Comparison of ENCODE assay signal across 27 mouse cellular contexts in the genomic region with DNA sequence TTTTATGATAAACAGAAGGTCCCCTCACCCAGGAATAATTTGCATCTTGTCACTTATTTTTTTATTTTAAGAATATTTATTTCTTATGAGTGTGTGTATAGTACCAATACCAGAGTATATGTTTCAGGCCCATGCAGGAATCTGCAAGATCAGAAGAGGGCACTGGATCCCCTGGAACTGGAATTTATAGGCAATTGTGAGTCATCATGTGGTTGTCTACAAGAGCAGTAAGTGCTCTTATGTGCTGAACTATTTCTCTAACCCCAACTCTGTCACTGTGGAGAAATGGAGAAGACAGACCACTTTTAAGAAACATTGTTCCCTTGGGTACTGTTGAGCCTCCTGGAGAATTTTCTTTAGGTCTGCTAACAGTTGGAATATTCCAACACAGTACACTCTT. TPM values are rescaled to one million over a fixed set of nuclear protein-coding genes. Genes with fewer than 3 reads are reported as not detected.
DNase-seq lines count a peak whose midpoint lies in the region; ATAC-seq and TF ChIP-seq lines count a peak whose summit lies in the region.
"Had no signal": no experiment of that assay in that cellular context is flagged by ENCODE, and none has a peak within 500 bp of the region (broad histone marks: within the 10 kb centered on the region; RNA-seq: fewer than 3 reads in every experiment).

No protein-coding gene starts in this region.

- no peak for ATAC-seq in hindbrain, embryonic 14.5 days (ENCODE audit: low FRiP score)
- ATAC-seq in intestine, postnatal 0 days: no peak
- no peak for ATAC-seq in hindbrain, postnatal 0 days
- ATAC-seq: activated CD4-positive, CD25-positive, alpha-beta regulatory T cell, adult 4 months; forebrain, embryonic 15.5 days; hindbrain, embryonic 16.5 days; inflammation-experienced regulatory T-cells, adult 6 months; intestine, embryonic 16.5 days had no signal

- no peak overlapping the region for H3K9ac ChIP-seq in hindbrain, embryonic 14.5 days
- no peak overlapping the region for H3K9ac ChIP-seq in intestine, postnatal 0 days (ENCODE audit: low read depth, low read length)
- no peak overlapping the region for H3K9ac ChIP-seq in hindbrain, postnatal 0 days (replicated peaks; ENCODE audit: low read length)
- H3K9ac ChIP-seq: embryonic facial prominence, embryonic 12.5 days; embryonic facial prominence, embryonic 15.5 days; forebrain, embryonic 12.5 days; forebrain, embryonic 15.5 days; hindbrain, embryonic 12.5 days had no signal

- peaks cover 4% of the 10 kb centered on the region for H3K4me1 ChIP-seq in embryonic fibroblast, embryonic 13.5 days (ENCODE audit: control insufficient read depth, insufficient read depth, low read length)
- no peaks in the 10 kb centered on the region for H3K4me1 ChIP-seq in hindbrain, embryonic 14.5 days (replicated peaks; ENCODE audit: control insufficient read depth, insufficient read depth, low read length)
- H3K4me1 ChIP-seq in intestine, postnatal 0 days (replicated peaks; ENCODE audit: control insufficient read depth, insufficient read depth, low read length): no peaks in the 10 kb centered on the region
- no peaks in the 10 kb centered on the region for H3K4me1 ChIP-seq in hindbrain, postnatal 0 days (ENCODE audit: insufficient read depth, low read length)
- H3K4me1 ChIP-seq: embryonic facial prominence, embryonic 12.5 days; embryonic facial prominence, embryonic 15.5 days; forebrain, embryonic 12.5 days; forebrain, embryonic 15.5 days; hindbrain, embryonic 12.5 days had no signal

- TF ChIP-seq POLR2A in embryonic fibroblast, embryonic 13.5 days (IDR thresholded peaks at IDR 0.05; ENCODE audit: low read depth, low read length): no peak

- no peak for TF ChIP-seq CTCF in gastrocnemius, adult 2 months (IDR thresholded peaks at IDR 0.05)
- TF ChIP-seq CTCF in embryonic fibroblast, embryonic 13.5 days (IDR thresholded peaks at IDR 0.05; ENCODE audit: borderline replicate concordance, insufficient read depth, low read length): no peak
- no peak for TF ChIP-seq CTCF in intestine, postnatal 0 days (IDR thresholded peaks at IDR 0.05; ENCODE audit: low read depth)
- no peak for TF ChIP-seq CTCF in hindbrain, postnatal 0 days (IDR thresholded peaks at IDR 0.05; ENCODE audit: low read depth)

- no peak for DNase-seq in gastrocnemius, adult 2 months
- DNase-seq in gastrocnemius, postnatal 10 days: no peak
- DNase-seq in NIH3T3 (ENCODE audit: low read depth): peak; percentile 56
- DNase-seq in hindbrain, embryonic 14.5 days (ENCODE audit: low spot score): no peak
- DNase-seq in hindbrain, postnatal 0 days (ENCODE audit: low spot score): no peak
- DNase-seq: adrenal gland, adult 8-10 months; adrenal gland, postnatal 25 days; cerebellum, adult 18-20 months; cerebellum, adult 9-10 months; cerebellum, postnatal 14 days; gastrocnemius, postnatal 14 days; heart, adult 11 months had no signal

- intact Hi-C loops in gastrocnemius, adult 2 months (cut with DNase I): no loop called here

- H3K27me3 ChIP-seq in hindbrain, embryonic 14.5 days (ENCODE audit: control insufficient read depth, insufficient read depth, low read length): no peaks in the 10 kb centered on the region
- H3K27me3 ChIP-seq in intestine, postnatal 0 days (replicated peaks; ENCODE audit: control insufficient read depth, insufficient read depth, low read length): no peaks in the 10 kb centered on the region
- no peaks in the 10 kb centered on the region for H3K27me3 ChIP-seq in hindbrain, postnatal 0 days (ENCODE audit: insufficient read depth, low read length)
- H3K27me3 ChIP-seq: CH12.LX; embryonic facial prominence, embryonic 12.5 days; embryonic facial prominence, embryonic 15.5 days; forebrain, embryonic 12.5 days; forebrain, embryonic 15.5 days; hindbrain, embryonic 12.5 days had no signal

- no peaks in the 10 kb centered on the region for H3K9me3 ChIP-seq in hindbrain, embryonic 14.5 days (ENCODE audit: control insufficient read depth, low read length)
- H3K9me3 ChIP-seq in intestine, postnatal 0 days (ENCODE audit: control insufficient read depth): no peaks in the 10 kb centered on the region
- H3K9me3 ChIP-seq in hindbrain, postnatal 0 days (ENCODE audit: low read length): no peaks in the 10 kb centered on the region
- H3K9me3 ChIP-seq: embryonic facial prominence, embryonic 12.5 days; embryonic facial prominence, embryonic 15.5 days; forebrain, embryonic 12.5 days; forebrain, embryonic 15.5 days; G1E; hindbrain, embryonic 12.5 days had no signal

- H3K27ac ChIP-seq in gastrocnemius, adult 2 months: peak overlapping the region; percentile 51; the same call in 1 of the 2 replicates
- 0 out of 2 replicates have a peak overlapping the region, but pooled peaks have one; percentile 12 for H3K27ac ChIP-seq in embryonic fibroblast, embryonic 13.5 days (ENCODE audit: insufficient read depth, low read length)
- no peak overlapping the region for H3K27ac ChIP-seq in hindbrain, embryonic 14.5 days
- H3K27ac ChIP-seq in intestine, postnatal 0 days (ENCODE audit: low read depth, low read length): no peak overlapping the region
- no peak overlapping the region for H3K27ac ChIP-seq in hindbrain, postnatal 0 days
- H3K27ac ChIP-seq: embryonic facial prominence, embryonic 12.5 days; embryonic facial prominence, embryonic 15.5 days; forebrain, embryonic 12.5 days; forebrain, embryonic 15.5 days; hindbrain, embryonic 12.5 days had no signal

- peaks cover 25% of the 10 kb centered on the region for H3K36me3 ChIP-seq in hindbrain, embryonic 14.5 days (replicated peaks; ENCODE audit: control insufficient read depth, insufficient read depth)
- H3K36me3 ChIP-seq in intestine, postnatal 0 days (ENCODE audit: control insufficient read depth, insufficient read depth): peaks cover 10% of the 10 kb centered on the region
- peaks cover 7% of the 10 kb centered on the region for H3K36me3 ChIP-seq in hindbrain, postnatal 0 days (ENCODE audit: insufficient read depth, low read length)

- no peak overlapping the region for H3K4me3 ChIP-seq in gastrocnemius, adult 2 months
- H3K4me3 ChIP-seq in embryonic fibroblast, embryonic 13.5 days (ENCODE audit: insufficient read depth, low read length): no peak overlapping the region
- H3K4me3 ChIP-seq in hindbrain, embryonic 14.5 days (replicated peaks; ENCODE audit: low read length): no peak overlapping the region
- no peak overlapping the region for H3K4me3 ChIP-seq in intestine, postnatal 0 days (ENCODE audit: low read depth, low read length)
- H3K4me3 ChIP-seq in hindbrain, postnatal 0 days (ENCODE audit: low read length): no peak overlapping the region
- H3K4me3 ChIP-seq: embryonic facial prominence, embryonic 12.5 days; embryonic facial prominence, embryonic 15.5 days; erythroblast, embryonic 14.5 days; forebrain, embryonic 12.5 days; forebrain, embryonic 15.5 days; hindbrain, embryonic 12.5 days had no signal

- H3K4me2 ChIP-seq in hindbrain, embryonic 14.5 days (replicated peaks): no peak overlapping the region
- no peak overlapping the region for H3K4me2 ChIP-seq in intestine, postnatal 0 days (replicated peaks; ENCODE audit: low read depth)
- H3K4me2 ChIP-seq in hindbrain, postnatal 0 days (ENCODE audit: low read depth, low read length): no peak overlapping the region
- H3K4me2 ChIP-seq: embryonic facial prominence, embryonic 12.5 days; embryonic facial prominence, embryonic 15.5 days; forebrain, embryonic 12.5 days; forebrain, embryonic 15.5 days; heart, embryonic 11.5 days; hindbrain, embryonic 12.5 days had no signal

RNA-seq across cellular contexts. Expression of a gene that starts 51.3 kb away (rescaled TPM):
- 10 to 100 TPM; 30.8 to 31.4 TPM for total RNA-seq in gastrocnemius, adult 2 months (2021)
- total RNA-seq in gastrocnemius, postnatal 10 days (2021): 10 to 100 TPM; 25.1 to 27.3 TPM
- 32.3 and 39.4 TPM in 2 replicates for polyA plus RNA-seq in embryonic fibroblast, embryonic 13.5 days (2011; ENCODE audit: insufficient read length, low read depth, missing spikeins)
- polyA plus RNA-seq in hindbrain, embryonic 14.5 days (2014; fragmentation: Nextera tagmentation; extraction: Ambion mirVana): 107 and 117 TPM in 2 replicates
- polyA plus RNA-seq in intestine, postnatal 0 days (2015; fragmentation: Nextera tagmentation; extraction: Ambion mirVana): 20.9 and 24.2 TPM in 2 replicates
- total RNA-seq in hindbrain, postnatal 0 days (2014; rRNA removed): 27.3 and 31.0 TPM in 2 replicates
- polyA plus RNA-seq in hindbrain, postnatal 0 days (2015; fragmentation: Nextera tagmentation; extraction: Ambion mirVana): 100 and 105 TPM in 2 replicates

Comparison
In these comparisons a context has a peak if more than half of its experiments do, and no peak if none do; other contexts are left out.
1. H3K27ac ChIP-seq: peak in gastrocnemius, adult 2 months (single experiment) and embryonic fibroblast, embryonic 13.5 days (single experiment); none in hindbrain, embryonic 14.5 days (single experiment), intestine, postnatal 0 days (single experiment) and hindbrain, postnatal 0 days (single experiment).